Comparison of ENCODE assay signal across 8 mouse cellular contexts in genomic region chr15:86362306-86363150, GRCm38 (mm10).
A peak's percentile ranks its signal among the peaks of the same experiment; 100 is the strongest.
DNase-seq lines count a peak whose midpoint lies in the region; ATAC-seq lines count a peak whose summit lies in the region.

No protein-coding gene starts in this region.

- DNase-seq in A20 (ENCODE audit: low read depth, low spot score): peak; percentile 77
- DNase-seq in heart, postnatal 14 days: peak; percentile 10 to 29
- DNase-seq in left cerebral cortex, postnatal 36 days (ENCODE audit: low spot score in 2 of 2): peak; percentile 51 to 56
- DNase-seq in gastrocnemius, postnatal 10 days: no peak
- DNase-seq in kidney, adult 18-20 months: no peak

- peak; percentile 60 for ATAC-seq in cerebellum, adult (ENCODE audit: insufficient number of reproducible peaks, low FRiP score, low TSS enrichment)
- no peak for ATAC-seq in CD4-positive, CD25-positive, alpha-beta regulatory T cell, adult 4 months
- no peak for ATAC-seq in erythroid progenitor cell, adult 5-6 weeks (replicated peaks; ENCODE audit: low FRiP score, poor library complexity, severe bottlenecking)

- intact Hi-C loops in heart, postnatal 14 days (cut with DNase I): no loop called here
- intact Hi-C loops in left cerebral cortex, postnatal 36 days (cut with DNase I): loop anchor here (5.0 kb wide), 1 partner anchor 85 kb away; no protein-coding TSS in a partner anchor

Comparison
In these comparisons a context has a peak if more than half of its experiments do, and no peak if none do; other contexts are left out.
1. DNase-seq: peak in A20 (single experiment), heart, postnatal 14 days (2 of 2) and left cerebral cortex, postnatal 36 days (2 of 2); none in gastrocnemius, postnatal 10 days (single experiment) and kidney, adult 18-20 months (single experiment).